Mouse (Mus musculus): ENCODE measurements around the gene Tenm4. TPM values are rescaled to one million over a fixed set of nuclear protein-coding genes. Genes with fewer than 3 reads are reported as not detected.

Tenm4 gene
- polyA plus RNA-seq, 1 experiment = 9.8 TPM

DNA sequence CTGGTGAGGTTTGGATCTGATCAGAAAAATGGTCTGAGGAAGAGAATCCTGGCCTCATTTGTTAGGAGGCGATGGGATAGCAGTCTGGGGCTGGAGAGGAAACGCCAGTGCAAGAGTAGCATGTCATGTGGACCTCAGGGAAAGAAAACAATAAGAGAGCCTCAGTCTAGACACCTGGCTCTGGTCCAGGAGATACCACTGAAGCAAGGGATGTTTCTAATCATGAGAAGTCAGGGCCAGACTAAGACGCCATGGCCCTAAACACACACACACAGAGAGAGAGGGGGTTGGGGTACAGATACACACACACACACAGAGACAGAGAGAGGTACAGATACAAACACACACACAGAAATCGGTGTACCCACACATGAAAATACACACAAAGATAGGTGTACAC is 689.6 kb downstream of the Tenm4 start:
- Histone ChIP-seq H3K4me1 (ENCODE audit: control insufficient read depth, insufficient read depth, insufficient read length, low read length) (no peaks in the 10 kb centered on the region), H3K4me3 (ENCODE audit: insufficient read depth, low read depth, low read length) (no peak overlapping the region), H3K27ac (replicated peaks; ENCODE audit: low read depth, low read length) (no peak overlapping the region)

DNA sequence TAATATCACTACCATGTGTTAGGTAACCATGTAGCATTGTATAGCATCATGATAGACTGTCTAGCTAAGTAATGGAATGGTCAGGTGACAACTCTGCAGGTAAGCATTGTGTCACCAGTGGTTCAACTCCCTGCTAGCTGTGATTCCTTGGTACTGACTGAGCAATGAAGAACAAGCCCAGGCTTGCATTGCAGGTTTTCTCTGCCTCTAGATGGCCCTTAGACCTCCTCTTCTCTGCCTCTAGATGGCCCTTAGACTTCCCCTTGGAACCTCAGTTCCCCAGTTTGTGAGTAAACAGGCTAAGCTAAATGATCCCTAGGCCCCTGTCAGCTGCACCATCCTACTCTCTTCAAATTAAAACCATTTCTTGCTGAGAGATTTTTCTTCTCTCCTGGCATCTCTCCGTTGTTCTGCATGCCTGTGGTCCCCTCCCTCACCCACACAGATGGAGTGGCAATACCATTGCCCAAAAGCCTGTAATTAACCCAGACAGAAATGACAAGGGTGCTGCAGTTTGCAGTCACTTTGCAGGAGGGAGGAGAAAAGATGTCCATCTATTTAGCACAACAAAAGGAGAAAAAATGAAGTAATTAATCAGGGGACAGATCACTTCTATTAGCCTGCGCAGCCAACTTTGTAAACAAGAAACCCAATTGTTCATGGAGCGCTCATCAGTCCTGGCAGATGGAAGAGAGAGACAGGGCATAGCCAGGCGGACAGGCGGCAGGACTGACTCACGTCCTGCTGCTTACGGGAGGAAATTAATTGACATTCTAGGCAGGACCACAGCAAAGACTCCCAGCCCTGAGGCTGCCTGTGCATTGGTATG is 694.1 kb downstream of the Tenm4 start:
- H3K4me3 ChIP-seq (ENCODE audit: insufficient read depth, low read depth, low read length) = no peak overlapping the region
- no peak overlapping the region for H3K27ac ChIP-seq (replicated peaks; ENCODE audit: low read depth, low read length)
- H3K4me1 ChIP-seq (ENCODE audit: control insufficient read depth, insufficient read depth, insufficient read length, low read length) = no peaks in the 10 kb centered on the region

DNA sequence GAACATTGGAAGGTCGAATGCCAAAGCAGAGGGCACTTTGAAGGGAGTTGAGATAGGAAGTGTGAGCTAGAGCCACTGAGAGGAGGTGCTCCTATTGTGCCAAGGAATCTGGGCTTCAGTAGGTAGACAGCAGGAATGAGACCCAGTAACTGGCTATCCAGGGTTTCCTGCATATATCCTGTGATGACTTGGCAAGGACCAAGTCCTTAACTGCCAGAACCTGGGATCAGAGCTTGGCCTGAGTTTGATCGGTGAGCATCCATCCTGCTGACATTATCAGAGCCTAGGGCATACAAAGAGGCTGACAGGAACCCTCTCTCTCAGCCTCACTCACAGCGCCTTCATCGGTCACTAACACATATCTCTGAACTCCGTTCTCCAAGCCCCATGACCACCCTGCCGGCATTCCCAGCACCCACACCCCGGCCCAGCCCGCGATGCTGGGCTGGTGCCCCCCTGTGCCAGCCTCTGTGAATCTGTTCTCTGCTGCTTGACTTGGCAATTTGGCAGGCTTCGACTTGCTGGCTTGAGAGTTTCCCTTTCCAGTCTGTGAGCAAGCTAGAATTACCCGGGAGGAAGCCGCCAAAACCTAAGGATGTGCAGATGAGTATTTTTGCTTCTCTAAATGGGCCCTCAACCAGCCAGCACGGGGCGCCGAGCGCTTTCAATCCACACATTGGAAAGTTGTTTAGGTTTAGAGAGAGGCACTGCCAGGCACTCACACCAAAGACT is 698.2 kb downstream of the Tenm4 start:
- Histone ChIP-seq H3K4me3 (ENCODE audit: insufficient read depth, low read depth, low read length) (no peak overlapping the region), H3K4me1 (ENCODE audit: control insufficient read depth, insufficient read depth, insufficient read length, low read length) (no peaks in the 10 kb centered on the region), H3K27ac (replicated peaks; ENCODE audit: low read depth, low read length) (no peak overlapping the region)

DNA sequence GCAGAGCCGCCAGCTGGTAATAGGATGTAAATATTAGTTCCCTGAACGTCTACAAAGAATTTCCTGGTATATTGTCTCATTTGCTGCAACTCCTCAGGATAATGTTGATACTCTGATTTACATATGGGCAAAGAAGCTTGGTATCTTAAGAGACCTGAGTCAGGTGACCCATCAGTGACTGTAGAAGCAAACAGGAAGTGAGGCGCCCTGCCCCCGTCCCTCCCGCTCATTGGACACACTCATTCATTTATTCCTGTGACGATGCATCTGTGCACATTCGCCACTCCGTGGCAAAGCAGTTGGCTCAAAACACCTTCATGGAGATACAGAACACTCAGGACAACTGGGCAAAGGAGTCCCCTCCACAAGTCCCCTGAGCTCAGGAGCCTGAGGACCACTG is 699.4 kb downstream of the Tenm4 start:
- no peaks in the 10 kb centered on the region for H3K4me1 ChIP-seq (ENCODE audit: control insufficient read depth, insufficient read depth, insufficient read length, low read length)
- no peak overlapping the region for H3K27ac ChIP-seq (replicated peaks; ENCODE audit: low read depth, low read length)
- H3K4me3 ChIP-seq (ENCODE audit: insufficient read depth, low read depth, low read length) = no peak overlapping the region

DNA sequence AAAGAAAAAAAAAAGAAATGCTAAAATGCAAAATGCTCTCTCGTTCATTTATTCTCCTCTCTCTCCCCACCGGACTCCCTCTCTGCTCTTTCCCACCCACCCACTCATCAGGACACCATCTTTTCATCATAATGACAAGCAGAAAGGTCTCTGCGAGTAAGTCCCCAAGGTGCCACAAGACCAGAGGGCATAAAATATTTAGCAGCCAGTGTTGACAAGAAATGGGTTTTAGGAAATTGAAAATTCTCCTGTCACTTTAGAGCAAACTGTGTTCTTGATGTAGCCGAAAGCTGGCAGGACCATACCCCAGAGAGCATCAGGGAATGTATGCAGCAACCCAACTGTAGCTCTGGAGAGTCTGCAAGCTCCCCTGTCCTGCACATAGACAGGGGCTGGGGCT is 700.0 kb downstream of the Tenm4 start:
- no peak overlapping the region for H3K27ac ChIP-seq (replicated peaks; ENCODE audit: low read depth, low read length)
- no peaks in the 10 kb centered on the region for H3K4me1 ChIP-seq (ENCODE audit: control insufficient read depth, insufficient read depth, insufficient read length, low read length)
- no peak overlapping the region for H3K4me3 ChIP-seq (ENCODE audit: insufficient read depth, low read depth, low read length)

DNA sequence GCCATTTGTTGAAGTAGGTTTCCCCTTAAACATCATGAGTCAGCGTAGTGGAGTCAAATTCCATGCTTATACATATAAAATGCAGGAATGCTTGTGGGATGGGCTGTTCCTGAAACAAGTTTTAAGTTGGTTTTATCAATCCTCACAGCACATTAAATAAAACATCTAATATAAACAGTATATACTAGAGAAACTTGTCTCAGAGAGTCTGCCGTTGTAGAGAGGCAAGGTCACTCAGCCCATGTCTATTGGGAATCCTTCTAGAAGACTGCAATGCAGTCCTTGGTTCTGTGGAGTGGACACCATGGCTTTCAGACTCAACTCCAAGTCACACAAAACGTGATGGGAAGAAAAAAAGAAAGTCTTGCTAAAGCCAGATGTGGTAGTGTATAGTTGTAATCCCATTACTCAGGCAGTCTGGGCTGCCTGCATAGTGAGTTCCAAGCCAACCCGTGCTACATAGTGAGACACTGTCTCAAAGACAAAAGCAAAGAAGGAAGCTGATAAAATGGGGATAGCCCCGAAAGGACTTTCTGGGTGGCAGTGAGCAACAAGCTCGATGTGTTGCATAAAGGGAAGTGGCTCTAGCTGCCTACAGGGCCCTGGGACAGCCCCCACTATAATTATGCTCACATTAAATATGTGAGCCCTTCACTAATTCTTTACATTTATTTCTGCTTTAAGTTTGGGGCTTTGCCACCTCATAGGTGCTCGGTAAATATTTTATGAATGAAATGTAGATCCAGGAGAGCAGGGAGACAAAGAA is 707.6 kb downstream of the Tenm4 start:
- Histone ChIP-seq H3K27ac (replicated peaks; ENCODE audit: low read depth, low read length) (no peak overlapping the region), H3K4me3 (ENCODE audit: insufficient read depth, low read depth, low read length) (no peak overlapping the region), H3K4me1 (ENCODE audit: control insufficient read depth, insufficient read depth, insufficient read length, low read length) (no peaks in the 10 kb centered on the region)

DNA sequence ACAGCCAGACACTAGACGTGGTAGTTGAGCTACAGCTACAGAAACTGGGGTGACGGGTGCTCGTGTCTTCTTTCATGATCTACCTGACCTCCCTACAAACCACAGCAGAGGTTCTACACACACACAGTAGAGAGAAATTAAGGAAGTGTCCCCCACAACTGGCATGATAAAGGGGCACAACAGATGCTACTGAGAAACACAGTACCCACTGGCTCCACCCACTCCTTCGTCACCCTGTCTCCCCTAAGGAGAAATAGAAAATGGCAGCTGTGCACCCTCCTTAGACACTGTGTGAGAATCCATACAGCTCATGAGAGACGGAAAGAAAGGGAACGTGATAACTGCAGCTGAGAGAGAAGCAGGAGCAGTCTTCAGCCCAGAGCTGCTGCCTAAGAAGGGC is 708.5 kb downstream of the Tenm4 start:
- H3K4me1 ChIP-seq (ENCODE audit: control insufficient read depth, insufficient read depth, insufficient read length, low read length) = no peaks in the 10 kb centered on the region
- no peak overlapping the region for H3K27ac ChIP-seq (replicated peaks; ENCODE audit: low read depth, low read length)
- H3K4me3 ChIP-seq (ENCODE audit: insufficient read depth, low read depth, low read length) = no peak overlapping the region

DNA sequence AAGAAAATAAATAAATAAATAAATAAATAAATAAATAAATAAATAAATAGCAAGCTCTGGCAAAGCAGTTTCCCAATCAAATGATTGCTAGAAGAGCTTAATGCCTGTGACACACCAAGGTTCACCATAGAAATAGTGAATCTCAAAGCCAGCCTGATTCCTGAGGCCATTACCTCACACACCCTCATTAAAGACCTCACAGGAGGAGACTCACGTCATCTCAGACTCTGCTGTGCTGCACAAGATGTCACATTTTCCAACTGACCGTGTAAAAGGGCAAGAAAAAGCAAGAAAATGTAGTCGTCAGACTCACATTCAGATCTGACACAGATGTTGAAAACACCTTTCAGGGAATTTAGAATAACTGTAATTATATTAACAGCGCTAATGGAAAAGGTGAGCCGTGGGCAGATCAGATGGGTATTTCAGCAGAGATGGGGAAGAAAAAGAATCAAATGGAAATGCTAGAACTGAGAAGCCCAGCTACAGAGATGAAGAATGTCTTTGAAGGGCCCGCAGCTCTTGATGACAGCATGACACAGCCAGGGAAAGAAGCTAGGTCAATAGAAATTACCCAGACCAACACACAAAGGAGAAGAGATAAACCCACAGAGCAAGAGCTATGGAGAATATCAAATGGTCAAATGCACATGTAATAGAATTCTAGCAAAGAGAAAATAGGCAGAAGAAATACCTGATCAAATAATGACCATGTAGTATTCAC is 709.3 kb downstream of the Tenm4 start:
- Histone ChIP-seq H3K27ac (replicated peaks; ENCODE audit: low read depth, low read length) (no peak overlapping the region), H3K4me1 (ENCODE audit: control insufficient read depth, insufficient read depth, insufficient read length, low read length) (no peaks in the 10 kb centered on the region), H3K4me3 (ENCODE audit: insufficient read depth, low read depth, low read length) (no peak overlapping the region)

DNA sequence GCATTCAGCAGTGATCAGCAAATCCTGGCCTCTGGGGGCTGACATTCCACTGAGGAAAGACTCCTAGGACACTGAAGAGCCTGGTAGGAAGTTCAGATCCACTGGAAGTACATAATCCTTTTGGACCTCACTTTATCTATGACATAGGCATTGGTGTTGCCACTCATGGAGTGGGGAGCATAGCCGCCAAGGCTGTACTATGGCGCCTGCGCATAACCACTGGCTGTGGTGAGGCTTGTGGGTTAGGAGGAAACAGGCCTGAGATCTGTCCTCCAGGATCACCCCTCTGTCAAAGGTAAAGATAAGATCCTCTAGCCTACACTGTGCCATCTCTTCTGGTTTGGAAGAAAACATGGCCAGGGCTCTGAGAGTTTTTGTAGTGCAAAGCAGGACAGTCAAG is 712.3 kb downstream of the Tenm4 start:
- Histone ChIP-seq H3K27ac (replicated peaks; ENCODE audit: low read depth, low read length) (no peak overlapping the region), H3K4me1 (ENCODE audit: control insufficient read depth, insufficient read depth, insufficient read length, low read length) (no peaks in the 10 kb centered on the region), H3K4me3 (ENCODE audit: insufficient read depth, low read depth, low read length) (no peak overlapping the region)

DNA sequence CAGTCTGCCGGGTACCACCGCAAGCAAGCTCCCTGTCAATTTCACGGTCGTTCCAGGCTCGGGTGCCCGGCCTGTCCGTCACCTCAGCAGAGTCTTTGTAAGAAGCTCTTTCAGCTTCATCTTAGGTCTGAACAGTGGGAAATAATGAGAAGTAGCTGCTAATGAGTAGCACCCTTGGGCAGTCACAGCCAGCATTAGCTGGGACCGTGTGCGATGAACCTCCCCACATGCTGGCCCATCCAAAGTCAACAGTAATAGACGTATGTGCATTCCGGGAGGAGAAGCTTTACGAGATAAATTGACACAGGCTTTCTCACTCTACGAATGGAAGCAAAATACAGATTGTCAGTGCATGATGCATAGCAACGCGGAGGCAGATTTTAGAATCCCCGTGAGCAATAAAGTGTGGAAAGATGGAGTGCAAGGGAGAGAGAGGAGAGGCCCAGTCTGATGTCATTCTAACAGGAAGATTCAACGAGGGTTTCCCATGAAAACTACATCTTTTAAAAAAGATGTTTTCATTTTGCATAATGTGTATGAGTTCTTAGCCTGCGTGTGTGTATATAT is 716.1 kb downstream of the Tenm4 start:
- Histone ChIP-seq H3K27ac (replicated peaks; ENCODE audit: low read depth, low read length) (no peak overlapping the region), H3K4me3 (ENCODE audit: insufficient read depth, low read depth, low read length) (no peak overlapping the region), H3K4me1 (ENCODE audit: control insufficient read depth, insufficient read depth, insufficient read length, low read length) (no peaks in the 10 kb centered on the region)

DNA sequence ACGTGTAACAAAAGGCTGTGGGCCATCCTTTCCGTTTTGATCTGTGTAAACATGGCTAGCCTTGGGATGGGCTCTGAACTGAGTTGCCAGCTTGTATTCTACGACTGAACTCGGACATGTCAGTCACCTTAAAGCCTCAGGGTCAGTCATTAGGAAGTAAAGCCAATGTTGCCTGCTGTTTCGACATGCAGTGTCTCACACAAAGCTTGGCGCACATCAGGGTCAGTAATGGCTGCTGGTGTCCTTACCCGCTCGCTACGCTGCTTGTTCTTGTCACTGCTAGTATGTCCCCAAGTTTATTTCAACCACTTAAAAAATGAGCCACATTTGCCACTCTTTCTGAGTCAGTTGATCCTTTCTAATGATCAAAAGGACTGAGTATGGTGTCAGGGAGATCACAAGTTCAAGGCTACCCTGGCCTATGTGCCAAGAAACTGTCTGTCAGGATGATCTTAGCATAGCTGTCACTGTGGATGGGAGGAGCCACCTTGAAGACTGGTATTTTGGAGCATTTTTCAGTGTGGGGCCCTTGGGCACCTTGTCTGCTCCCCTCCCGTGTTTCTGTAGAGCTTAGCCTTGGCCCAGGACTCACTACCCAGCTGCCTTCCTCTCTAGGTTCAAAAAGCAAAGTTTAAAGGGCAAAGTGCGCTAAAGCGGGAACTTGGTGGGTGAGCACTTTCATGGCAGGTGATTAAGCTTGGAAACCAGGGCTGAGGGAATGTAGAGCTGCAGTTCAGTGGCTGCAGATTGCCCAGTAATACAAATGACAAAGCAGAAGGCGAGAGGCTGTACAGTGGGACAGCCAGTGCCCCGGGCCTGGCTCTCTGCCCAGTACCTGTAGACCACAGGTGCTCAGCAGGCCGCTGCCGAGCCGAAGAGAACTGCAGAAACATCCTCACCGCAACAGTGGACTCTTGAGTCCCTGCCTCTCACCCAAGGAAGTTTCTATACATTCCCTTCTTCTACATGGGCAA is 718.3 kb downstream of the Tenm4 start:
- Histone ChIP-seq H3K4me1 (ENCODE audit: control insufficient read depth, insufficient read depth, insufficient read length, low read length) (no peaks in the 10 kb centered on the region), H3K4me3 (ENCODE audit: insufficient read depth, low read depth, low read length) (no peak overlapping the region), H3K27ac (replicated peaks; ENCODE audit: low read depth, low read length) (no peak overlapping the region)

DNA sequence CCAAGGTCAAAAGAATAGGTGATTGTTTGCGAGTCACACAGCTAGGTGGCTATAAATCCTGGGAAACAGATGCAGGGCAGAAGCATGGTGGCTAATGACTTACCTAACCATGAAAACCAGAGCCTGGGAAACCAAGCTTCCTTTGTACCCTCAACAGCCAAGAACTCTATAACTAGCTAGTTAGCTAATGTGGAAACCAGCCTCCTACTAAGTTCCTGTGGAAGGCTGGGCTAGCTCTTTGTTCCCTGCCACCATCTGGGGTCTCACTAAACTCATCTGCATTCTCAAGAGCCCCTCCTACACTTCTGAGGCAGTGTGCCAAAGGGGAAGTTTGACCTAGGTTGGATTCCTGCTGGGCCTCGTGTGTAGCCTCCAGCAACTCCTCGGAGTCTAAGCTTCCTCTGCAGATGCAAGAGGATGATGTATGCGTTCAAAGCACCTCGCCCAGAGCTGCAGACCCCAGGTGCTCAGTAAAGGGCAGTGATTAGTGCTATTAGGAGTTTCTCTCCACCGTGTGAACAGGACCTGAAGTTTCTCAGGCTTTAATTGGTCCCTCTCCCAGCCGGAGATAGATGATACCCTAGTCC is 719.1 kb downstream of the Tenm4 start:
- Histone ChIP-seq H3K27ac (replicated peaks; ENCODE audit: low read depth, low read length) (no peak overlapping the region), H3K4me3 (ENCODE audit: insufficient read depth, low read depth, low read length) (no peak overlapping the region), H3K4me1 (ENCODE audit: control insufficient read depth, insufficient read depth, insufficient read length, low read length) (no peaks in the 10 kb centered on the region)

DNA sequence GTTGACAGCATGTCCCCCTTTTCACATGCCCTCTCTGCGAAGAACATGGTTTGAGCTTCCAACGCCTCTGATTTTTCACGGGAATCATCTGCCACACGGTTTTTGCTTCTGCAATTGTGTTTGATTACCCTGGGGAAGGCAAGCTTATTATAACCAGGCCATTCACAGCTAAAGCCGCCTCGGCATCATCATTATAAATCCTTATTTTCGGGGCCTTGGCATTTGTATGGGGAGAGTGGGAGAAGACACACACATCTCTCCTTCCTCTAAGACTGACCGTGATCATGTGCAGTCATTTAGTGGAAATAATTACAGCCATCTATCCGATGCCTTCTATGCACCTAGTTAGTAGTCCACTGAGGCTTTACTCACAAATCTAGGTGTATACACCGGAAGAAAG is 719.9 kb downstream of the Tenm4 start:
- Histone ChIP-seq H3K4me3 (ENCODE audit: insufficient read depth, low read depth, low read length) (no peak overlapping the region), H3K4me1 (ENCODE audit: control insufficient read depth, insufficient read depth, insufficient read length, low read length) (no peaks in the 10 kb centered on the region), H3K27ac (replicated peaks; ENCODE audit: low read depth, low read length) (no peak overlapping the region)

Data from brown adipose tissue, adult 24 weeks (tissue).